Mouse (Mus musculus) naive thymus-derived CD4-positive, alpha-beta T cell, adult 5 months (primary cell): ENCODE data around the gene Rpa2. TPM values are rescaled to one million over a fixed set of nuclear protein-coding genes. Genes with fewer than 3 reads are reported as not detected.

ENCODE experiments used
- polyA plus RNA-seq: library from polyadenylated mRNA; unstranded; fragments of 100-300 nt; shearing (Covaris generic); gene quantifications from one replicate; pipeline ENCODE4 v1.2.1, GENCODE M21; 2017

Rpa2 gene
- 65.4 TPM for polyA plus RNA-seq

DNA sequence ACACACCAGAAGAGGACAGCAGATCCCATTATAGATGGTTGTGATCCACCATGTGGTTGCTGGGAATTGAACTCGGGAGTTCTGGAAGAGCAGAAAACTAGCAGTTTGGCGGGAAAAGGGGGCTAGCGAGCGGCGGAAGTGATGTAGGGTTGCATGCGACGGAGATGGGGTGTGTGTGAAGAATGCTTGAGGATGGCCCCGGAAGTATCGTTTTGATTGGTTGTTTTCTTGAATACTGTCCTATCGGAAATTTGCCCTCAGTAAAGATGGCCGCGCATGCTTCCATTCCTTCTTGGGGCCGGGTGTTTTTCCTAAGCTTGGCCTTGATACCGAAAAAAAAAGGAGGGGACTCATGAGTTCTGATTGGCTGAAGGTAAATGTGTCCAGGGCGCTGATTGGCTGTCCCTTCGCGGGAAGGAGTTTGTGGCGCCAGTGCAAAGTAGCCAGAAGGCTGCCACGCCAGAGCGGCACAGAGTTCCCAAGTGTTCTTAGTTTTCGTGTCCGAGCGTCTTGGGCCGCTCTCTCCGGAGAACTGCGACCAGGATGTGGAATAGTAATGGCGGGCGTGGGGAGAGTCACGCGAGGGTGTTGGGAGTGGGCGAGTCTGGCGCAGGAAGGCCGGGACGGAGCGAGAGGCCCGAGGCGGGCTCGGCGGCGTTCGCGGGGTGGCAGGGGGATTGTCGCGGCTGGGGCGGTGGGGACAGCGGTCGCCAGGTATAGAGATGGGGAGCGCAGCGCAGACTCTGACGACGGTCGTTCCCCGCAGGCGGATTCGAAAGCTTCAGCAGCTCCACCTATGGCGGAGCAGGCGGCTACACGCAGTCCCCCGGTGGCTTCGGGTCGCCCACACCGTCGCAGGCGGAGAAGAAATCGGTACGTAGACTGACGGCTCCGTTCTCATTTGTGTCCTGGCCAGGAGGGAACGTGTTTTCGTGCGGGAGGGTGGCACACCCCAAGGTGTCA is at the start of gene Rpa2:
Gene Rpa2, plus strand, starts transcription at position 419 of the 963 bp plus-strand sequence.

GRCm38 (mm10) chr4:132732148-132732684 is 35.9 kb upstream of the Rpa2 start, which contains the start of gene Xkr8:
TSS of gene Xkr8 (minus strand) at chr4:132732546.

GRCm38 (mm10) chr4:132756974-132757373 is 11.2 kb upstream of the Rpa2 start, which contains the start of gene Smpdl3b:
TSS of gene Smpdl3b (minus strand) at chr4:132757252.

DNA sequence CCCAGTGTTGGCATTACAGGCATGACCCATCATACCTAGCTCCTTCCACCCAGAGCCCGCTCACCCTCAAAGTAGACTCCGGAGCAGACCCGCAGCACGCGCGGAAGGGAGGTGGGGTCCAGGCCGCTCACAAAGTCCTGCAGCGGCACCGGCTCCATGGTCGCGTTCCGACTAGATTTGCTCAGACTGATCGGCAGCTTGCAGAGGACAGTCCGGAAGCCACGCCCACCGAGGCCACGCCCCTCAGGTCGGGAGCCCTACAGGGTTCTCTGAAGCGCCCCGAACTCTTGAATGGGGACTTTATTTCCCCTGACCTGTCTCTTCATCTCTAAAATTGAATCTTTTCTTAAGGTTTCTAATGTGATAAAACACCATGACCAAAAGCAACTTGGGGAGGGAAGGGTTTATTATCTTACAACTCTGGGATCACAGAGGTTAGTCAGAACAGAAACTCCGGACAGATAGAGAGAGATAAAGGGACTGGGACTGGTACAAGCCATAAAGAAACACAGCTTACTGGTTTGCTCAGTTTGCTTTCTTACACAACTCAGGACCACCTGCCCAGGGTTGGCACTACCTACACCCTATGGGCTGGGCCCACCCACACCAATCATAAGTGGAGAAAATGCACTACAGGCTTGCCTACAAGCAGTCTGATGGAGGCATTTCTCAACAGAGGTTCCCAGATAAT is 28.2 kb downstream of the Rpa2 start, which contains the start of gene Themis2:
Gene Themis2, minus strand, starts transcription at position 192 of the 691 bp plus-strand sequence.

Other genes starting within 250 kb of the Rpa2 start
- gene Atpif1, start 234.7 kb upstream of the Rpa2 start, polyA plus RNA-seq = 75.0 TPM
- gene Dnajc8, start 232.8 kb upstream of the Rpa2 start, polyA plus RNA-seq = 233 TPM
- gene Ptafr, start 204.3 kb upstream of the Rpa2 start, polyA plus RNA-seq = not detected
- 59.9 TPM for gene Eya3, start 129.3 kb upstream of the Rpa2 start, polyA plus RNA-seq
- 0.41 TPM for gene Xkr8, start 35.8 kb upstream of the Rpa2 start, polyA plus RNA-seq
- 0.34 TPM for gene Smpdl3b, start 11.1 kb upstream of the Rpa2 start, polyA plus RNA-seq
- gene Themis2, start 28.1 kb downstream of the Rpa2 start, polyA plus RNA-seq = 0.22 TPM
- gene Ppp1r8, start 74.8 kb downstream of the Rpa2 start, polyA plus RNA-seq = 39.6 TPM
- 22.3 TPM for gene Stx12, start 116.2 kb downstream of the Rpa2 start, polyA plus RNA-seq
- 52.0 TPM for gene Fam76a, start 154.2 kb downstream of the Rpa2 start, polyA plus RNA-seq
- gene Fgr, start 205.8 kb downstream of the Rpa2 start, polyA plus RNA-seq = 0.60 TPM
- 9.2 TPM for gene Ahdc1, start 242.9 kb downstream of the Rpa2 start, polyA plus RNA-seq